Mouse (Mus musculus) natural killer cell, adult 2 months (primary cell): Measurements from ENCODE around the gene Six6.

Experiments used
- DNase-seq, 2 experiments: peaks; one replicate each; pipeline ENCODE4 v3.0.0; 2022; ENCODE audit warnings: low spot score in 2 of 2

The Six6 gene

DNA sequence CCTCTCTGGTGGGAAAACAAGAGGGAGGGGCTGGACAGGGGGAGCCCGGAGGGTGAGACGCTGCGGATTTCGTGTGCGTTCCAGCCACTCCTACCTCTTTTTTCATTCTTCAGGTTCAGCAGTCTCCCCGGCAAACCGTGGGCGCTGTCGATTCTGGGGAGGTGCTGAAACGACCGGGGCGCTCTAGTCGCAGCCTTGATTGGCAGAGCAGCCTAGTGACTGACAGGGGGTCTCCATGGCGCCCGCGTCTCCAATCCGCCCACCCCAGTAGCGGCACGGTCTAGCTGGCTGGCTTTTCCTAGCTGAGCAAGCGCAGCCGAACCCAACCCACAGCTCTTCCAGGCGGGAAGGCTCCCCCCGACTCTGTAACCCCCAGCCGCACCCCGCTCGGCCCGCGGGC, at the start of gene Six6:
Gene Six6 (plus strand): TSS at position 277 of the 400 bp plus-strand sequence.
- DNase-seq = no peak

GRCm38 (mm10) chr12:72917159-72917993, 22.3 kb upstream of the Six6 start:
- DNase-seq = no peak

DNA sequence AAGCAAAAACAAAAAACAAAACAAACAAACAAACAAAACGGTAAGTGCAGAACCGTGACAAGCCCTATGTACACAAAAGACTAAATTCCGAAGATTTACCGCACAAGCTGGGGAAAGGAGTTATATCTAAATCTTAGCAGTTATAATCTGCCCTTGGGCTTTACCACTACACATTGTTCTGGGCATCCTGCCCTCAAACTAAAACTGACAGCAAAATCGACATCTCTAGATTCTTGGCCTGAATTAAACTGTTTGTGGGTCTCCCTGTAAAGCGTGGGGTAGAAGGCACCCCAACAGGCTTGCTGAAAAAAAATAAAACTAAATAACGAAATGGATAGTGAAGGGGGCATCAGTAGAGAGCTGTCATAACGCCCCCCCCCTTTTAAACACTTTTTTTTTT, 2.9 kb upstream of the Six6 start:
- no peak for DNase-seq

DNA sequence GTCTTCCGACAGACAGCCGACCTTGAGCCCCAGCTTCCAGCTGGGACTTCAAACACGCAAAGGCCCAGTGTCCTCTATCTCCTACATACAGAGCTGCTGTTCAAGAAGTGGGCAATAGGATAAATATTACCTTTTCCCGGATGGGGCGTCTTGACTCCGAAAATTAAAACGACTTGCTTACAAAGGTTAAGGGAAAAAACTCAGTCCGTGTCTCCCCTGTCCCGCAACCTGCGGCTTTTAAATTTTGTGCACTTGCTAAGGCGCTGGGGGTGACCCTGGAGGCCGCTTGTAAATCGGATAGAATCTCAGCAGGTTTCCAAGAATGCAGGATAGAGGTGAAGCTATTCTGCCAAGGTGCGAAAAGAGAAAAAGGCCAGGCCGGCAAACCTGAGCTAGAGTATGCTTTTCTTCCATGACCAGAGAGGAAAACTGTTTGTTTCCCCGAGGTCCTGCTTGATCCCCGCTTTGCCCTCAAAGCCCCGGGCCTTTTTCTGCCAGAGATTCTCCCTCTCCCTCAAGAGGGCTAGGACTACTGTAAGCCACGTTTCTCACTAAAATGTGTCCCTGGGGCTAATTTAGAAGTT, 2.1 kb upstream of the Six6 start:
- no peak for DNase-seq

GRCm38 (mm10) chr12:72938176-72938575, 1.5 kb upstream of the Six6 start:
- no peak for DNase-seq

DNA sequence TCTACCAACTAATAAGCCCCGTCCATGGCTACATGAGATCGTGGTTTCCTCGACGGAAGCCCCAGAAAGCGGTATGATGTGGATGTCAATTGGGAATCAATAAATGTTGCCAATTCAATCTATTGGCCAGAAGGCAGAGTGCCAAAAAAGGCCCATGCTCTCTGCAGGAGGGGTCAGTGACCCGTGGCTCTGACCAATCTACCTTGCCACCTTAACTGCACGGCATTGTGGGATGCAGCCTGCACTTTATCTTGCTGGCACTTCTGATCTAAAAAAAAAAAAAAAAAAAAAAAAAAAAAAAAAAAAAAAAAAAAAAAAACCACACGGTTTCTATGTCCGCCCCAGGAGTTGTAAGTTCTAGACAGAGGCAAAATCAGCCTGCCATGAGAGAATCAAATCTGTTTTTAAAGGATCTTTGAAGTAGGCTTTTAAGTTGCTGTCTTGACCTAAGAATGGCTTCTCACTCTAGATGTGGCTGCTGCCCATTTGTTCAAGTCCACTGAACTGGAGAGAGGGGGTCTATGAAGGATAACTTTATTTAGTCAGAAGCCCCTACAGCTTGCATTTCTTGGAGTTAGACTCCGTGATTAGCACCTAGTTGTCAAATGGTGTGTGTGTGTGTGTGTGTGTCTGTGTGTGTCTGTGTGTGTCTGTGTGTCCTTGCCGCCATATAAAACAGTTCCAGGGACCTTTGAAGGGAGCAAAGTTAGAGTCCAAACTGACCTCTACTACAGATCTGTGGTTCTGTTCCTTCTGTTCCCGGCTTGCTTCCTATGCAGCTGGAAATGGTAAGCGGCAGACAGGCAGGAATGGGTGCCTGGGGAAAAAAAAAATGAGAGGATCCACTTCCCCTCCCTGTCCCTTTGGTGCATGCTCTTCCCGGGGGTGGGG, 847 bp upstream of the Six6 start:
- DNase-seq = no peak

- no peak for DNase-seq
These were observed 554 bp downstream of the Six6 start, which contains the start of gene 4930447C04Rik for GRCm38 (mm10) chr12:72940071-72940821. Gene 4930447C04Rik, minus strand, starts transcription at chr12:72940774.

GRCm38 (mm10) chr12:72940822-72941397, 1.2 kb downstream of the Six6 start:
- DNase-seq = no peak

GRCm38 (mm10) chr12:72941398-72942051, 1.8 kb downstream of the Six6 start:
- no peak for DNase-seq

GRCm38 (mm10) chr12:72942171-72942570, 2.5 kb downstream of the Six6 start:
- no peak for DNase-seq

DNA sequence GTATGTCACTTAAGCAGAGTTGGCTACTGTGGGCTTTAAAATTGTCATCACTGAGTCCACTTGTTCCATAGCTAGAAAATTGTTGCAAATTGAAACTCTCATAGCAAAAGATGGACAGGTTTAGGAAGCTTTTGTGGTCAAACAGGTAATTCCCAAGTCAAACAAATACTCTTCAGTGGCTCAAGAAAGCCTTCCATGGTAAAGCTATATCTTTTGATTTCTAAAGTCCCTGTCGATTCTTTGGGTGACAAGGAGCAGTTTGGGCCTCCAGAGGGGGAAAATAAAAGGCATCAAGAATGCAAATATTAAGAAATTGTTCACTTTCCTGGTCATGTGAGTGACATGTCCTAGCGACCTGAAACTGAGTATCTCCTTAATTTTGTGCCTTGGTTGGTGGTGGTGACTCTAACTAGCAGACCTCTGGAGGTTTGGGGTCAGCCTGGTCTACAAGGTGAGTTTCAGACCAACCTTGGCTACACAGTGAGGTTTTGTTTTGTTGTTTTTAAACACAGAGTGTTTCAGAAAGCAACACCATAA, 4.0 kb downstream of the Six6 start:
- no peak for DNase-seq

DNA sequence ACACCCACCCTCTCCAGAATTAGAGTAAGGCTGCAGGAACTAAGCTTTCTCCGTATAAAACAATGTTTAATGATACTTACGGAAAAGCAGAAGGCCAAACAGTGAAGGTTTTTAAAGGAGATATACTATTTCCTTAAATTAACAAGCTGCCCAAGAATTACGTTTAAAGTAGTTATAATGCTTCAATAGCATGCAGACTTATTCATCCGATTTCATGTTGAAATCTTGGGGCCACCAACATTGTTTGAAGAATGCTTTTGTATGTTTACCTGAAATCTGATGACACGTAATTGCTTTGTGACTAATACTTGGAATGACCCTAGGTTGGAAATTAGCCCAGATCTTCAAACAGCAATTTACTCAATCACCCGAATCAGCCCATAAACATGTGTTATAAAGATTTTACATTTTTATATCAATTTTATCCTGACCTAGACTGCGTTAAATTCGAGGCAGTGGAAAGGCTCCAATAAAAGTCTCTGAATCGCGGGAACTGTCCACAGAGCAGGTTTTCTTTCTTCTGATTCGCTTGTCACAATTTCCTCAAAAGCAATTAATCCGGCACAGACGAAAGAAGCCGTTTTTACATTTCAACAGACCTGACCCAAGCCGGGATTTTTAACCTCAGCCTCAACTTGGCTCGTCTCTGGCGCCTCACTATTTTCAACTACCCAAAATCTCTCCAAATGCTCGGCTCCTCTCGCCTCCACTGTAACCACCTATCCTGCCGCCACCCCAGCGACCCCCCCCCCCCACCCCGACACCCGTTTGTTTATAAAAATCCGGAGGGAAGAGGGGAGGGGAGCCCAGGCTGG, 4.9 kb downstream of the Six6 start:
- no peak for DNase-seq

GRCm38 (mm10) chr12:72945301-72946063, 5.8 kb downstream of the Six6 start:
- no peak for DNase-seq

GRCm38 (mm10) chr12:72946064-72946395, 6.3 kb downstream of the Six6 start:
- DNase-seq = no peak

DNA sequence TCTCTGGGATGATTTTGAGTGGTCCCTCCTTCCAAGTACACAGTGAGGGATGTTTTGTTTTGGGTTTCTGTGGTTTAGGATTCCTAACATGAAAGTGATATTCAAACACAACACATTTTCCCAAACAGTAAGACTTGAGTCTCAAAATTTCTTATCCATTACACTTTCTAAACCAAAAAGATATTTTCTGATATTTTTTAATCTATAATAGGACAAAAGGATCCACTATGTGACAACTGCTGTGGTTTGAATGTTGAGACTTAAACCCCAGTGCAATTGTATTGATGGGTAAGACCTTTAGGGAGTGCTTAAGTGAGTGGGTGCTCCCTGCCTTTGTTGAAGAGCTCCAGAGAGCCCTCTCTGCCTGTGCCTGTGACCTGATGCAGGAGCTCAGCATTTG, 7.1 kb downstream of the Six6 start:
- no peak for DNase-seq

GRCm38 (mm10) chr12:72947335-72947734, 7.6 kb downstream of the Six6 start:
- no peak for DNase-seq

- DNase-seq = no peak
These were observed 13.4 kb downstream of the Six6 start for GRCm38 (mm10) chr12:72953089-72953488.

- DNase-seq = no peak
These were observed 14.2 kb downstream of the Six6 start for GRCm38 (mm10) chr12:72953858-72954257.

- no peak for DNase-seq
These were observed 15.2 kb downstream of the Six6 start for GRCm38 (mm10) chr12:72954906-72955305.
